Mouse (Mus musculus) brown adipose tissue, adult 24 weeks (tissue): Measurements from ENCODE around the gene 1700022I11Rik. TPM values are rescaled to one million over a fixed set of nuclear protein-coding genes. Genes with fewer than 3 reads are reported as not detected.

Source experiments
- H3K27ac ChIP-seq: fragments of 200-500 bp; replicated peaks from 2 replicates; pipeline ENCODE4 v1.5.1; 2012; ENCODE audit warnings: low read depth, mild to moderate bottlenecking, low read length
- H3K4me1 ChIP-seq: fragments of 200-500 bp; 2 replicates; pipeline ENCODE4 v1.6.1; 2012; ENCODE audit warnings: low read length, mixed read lengths; ENCODE audit not compliant: control insufficient read depth, insufficient read depth, insufficient read length
- H3K4me3 ChIP-seq: fragments of 200-500 bp; 2 replicates; pipeline ENCODE4 v1.5.1; 2012; ENCODE audit warnings: low read depth, mild to moderate bottlenecking, low read length, moderate library complexity; ENCODE audit not compliant: insufficient read depth
- polyA plus RNA-seq: library from polyadenylated mRNA; stranded (reverse); fragments of >200 nt; gene quantifications from 2 replicates; pipeline ENCODE4 v1.2.4, GENCODE M21; 2012; ENCODE audit not compliant: missing spikeins, insufficient read depth, insufficient read length

Gene 1700022I11Rik
- polyA plus RNA-seq, 1 experiment = not detected

DNA sequence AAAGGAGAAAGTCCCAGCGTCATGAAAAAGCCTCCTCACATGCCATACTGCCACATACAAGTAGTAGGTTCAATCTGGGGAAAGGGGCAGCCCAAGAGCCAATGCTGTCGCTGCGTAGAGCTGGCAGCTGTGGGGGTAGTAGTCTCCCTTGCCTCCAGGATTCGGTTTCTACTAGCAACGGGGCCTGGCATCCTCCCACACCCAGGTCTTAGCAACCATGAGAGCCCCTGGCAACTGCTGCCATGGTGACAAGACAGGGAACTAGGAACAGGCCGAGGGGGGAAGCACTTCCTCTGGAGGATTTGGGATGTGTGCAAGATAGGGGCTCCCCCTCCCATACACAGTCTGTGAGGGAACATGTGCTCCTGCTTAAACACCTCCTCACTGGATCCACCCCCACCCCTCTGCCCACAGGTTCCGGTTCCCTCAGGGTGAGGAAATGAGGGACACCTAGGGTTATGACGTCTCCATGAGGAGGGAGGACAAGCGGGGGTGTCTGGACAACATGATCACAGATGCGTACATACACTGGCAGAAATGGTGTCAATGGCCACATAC is 22.6 kb upstream of the 1700022I11Rik start:
- no peaks in the 10 kb centered on the region; the same call in 1 of the 2 replicates for H3K4me1 ChIP-seq
- no peak overlapping the region for H3K27ac ChIP-seq
- H3K4me3 ChIP-seq = no peak overlapping the region

DNA sequence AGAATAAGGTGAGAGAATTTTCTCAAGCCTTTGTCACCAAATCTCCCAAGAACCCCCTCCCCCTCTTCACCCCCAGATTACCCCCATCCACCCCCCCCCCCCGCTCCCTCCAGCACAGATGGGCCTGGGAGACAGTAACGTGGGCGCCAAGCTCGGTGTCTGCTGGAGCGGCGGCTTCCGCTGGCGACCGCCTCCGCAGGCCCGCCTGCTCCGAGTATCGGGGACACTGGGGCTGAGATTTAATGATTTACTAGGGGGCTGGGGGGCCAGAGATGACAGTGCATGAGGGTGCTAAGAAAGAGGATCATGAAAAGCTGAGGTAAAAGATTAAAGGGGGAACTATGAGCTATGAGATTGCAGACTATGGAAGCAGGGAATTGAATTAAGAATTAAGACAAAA is 20.9 kb upstream of the 1700022I11Rik start:
- Histone ChIP-seq H3K4me1 (no peaks in the 10 kb centered on the region; the same call in 1 of the 2 replicates), H3K27ac (no peak overlapping the region), H3K4me3 (no peak overlapping the region)

DNA sequence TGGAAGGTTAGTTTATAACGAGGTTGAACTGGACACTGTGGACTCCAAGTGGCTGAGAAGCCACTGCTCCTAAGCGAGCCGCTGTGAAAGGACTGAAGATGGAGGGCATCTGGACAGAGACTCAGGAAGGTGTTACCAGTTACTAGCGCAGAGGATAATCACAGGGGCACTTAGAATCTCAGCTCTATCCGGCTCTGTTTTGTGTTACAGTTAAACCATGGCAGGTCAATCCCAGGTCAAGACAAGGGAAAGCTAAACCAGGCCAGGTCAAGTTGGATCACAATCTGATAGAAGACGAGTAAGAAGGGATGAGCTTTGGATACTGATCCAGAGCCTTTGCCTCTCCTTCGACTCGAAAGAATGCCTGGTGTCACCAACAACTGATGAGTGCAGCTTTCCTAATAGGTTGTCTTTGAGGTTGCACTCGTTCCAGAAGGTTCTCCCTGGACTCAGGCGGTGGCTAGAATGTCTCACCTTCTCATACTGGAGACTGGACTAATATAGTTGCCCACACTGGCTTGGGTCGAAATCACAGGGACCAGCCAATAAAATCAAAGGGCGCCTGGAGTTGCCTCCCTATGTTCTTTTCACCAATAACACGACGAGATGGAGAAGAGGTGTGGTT is 20.2 kb upstream of the 1700022I11Rik start:
- Histone ChIP-seq H3K4me1 (no peaks in the 10 kb centered on the region; the same call in 1 of the 2 replicates), H3K27ac (no peak overlapping the region), H3K4me3 (peak overlapping the region; percentile 50)

DNA sequence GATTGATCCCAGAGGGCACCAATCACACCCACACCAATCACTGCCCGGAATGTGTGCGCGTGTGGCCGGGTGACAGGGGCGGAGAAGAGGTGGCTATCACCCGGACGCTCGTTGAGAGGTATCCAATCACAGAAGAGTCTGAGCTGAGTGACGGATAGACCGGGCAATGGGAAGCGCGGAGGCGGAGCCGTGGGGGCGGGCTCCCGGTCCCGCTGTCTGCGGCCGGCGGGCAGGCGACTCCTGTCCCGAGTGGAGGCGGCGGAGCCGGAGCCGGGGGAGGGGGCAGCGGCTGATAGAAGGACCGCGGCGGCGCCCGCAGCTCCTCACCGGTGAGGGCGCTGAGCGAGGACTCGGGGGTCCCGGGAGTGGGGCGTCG is 19.7 kb upstream of the 1700022I11Rik start, which contains the start of gene Dnajb5:
TSS of gene Dnajb5 (plus strand) at position 139 of the 376 bp plus-strand sequence.
- Histone ChIP-seq H3K4me1 (no peaks in the 10 kb centered on the region; the same call in 1 of the 2 replicates), H3K4me3 (peak within 1 kb of the TSS; percentile 78), H3K27ac (peak within 1 kb of the TSS; percentile 87)

DNA sequence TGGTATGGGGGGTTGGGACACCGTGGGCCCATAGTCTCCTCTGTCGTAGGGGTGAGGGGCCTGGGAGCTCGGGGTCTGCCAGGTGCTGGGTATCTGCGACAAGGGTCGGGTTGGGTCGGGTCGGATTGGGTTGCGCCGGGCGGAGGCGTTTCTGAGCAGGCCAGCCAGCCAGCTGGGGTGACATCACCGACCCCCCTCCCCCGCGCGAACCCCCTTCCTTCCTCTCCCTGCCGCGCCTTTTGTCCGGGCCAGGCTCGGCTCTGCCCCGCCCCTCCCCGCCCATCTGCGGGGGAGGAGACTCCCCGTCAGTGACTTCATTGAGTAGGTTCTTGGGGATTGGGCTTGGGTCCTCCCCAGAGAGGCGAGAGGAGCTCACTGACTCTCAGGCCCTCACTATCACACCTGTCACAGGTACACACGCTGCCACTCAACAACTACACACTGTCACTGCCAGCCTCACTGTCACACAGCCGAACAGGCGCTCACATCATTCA is 19.3 kb upstream of the 1700022I11Rik start:
- H3K4me3 ChIP-seq = peak overlapping the region; percentile 78
- H3K4me1 ChIP-seq = no peaks in the 10 kb centered on the region; the same call in 1 of the 2 replicates
- H3K27ac ChIP-seq = peak overlapping the region; percentile 87

DNA sequence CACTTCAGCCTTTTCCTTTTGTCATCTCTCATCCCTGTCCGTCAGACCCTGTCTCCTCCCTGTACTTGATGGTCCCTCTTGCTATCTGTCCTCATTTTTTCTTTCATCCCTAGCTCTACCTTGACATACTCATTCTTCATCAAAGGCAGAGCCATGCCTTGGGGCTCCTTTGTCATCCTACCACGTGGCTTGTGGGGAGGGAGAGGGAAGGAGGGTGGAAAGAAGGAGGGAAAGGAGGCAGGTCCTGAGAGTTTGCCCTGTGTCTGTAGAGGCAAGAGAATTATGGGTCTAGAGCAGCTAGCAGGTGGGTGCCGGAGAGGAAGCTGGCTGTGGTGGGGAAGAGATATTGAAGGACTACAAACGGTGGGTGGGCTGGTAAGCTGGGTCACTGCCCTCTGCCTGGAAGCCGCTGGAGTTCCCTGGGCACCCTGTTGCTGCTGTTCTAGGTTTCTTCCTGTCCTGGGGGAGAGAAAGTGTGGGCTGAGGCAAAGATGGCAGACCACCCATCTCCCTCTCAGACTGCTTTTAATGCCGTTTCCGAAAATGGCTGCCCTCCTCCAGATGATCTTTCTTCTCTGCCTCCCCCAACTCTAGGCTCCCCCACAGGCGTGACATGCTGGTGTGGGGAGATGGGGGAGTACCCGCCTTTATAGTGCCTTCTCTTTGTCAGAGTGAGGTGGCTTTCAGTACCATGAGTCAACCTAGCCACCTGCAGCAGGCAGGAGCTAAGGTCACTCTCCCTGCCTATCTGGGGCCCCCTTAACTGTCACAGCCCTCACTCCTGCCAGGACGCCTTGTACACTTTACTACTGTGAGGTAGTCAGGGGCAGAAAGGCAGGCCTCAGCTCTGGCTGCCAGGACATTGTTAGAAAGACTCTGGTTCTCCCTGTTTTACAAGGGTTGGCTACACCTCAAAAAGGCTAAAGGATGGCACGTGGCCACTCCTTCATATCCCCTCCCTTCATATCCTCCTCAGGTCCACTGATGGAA is 17.9 kb upstream of the 1700022I11Rik start:
- H3K4me1 ChIP-seq = no peaks in the 10 kb centered on the region; the same call in 1 of the 2 replicates
- H3K27ac ChIP-seq = no peak overlapping the region
- no peak overlapping the region for H3K4me3 ChIP-seq

DNA sequence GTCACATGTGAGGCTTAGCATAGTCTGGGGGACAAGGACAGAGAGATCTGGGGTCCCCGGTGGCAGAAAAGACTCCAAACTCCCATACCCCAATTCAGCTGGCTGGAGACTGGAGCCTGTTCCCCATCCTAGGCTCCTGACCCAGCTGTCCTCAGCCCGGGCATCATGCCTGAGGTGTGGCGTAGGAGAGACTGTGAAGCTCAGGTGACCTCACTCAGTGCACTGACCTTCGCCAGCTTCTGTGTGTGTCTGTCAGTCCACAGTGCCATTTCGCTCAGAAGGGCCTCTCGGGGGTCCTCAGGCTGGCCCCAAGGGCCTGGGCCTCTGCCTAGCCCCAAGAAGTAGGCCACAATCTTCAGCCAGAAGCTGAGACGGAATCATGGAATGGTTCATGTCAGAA is 16.8 kb upstream of the 1700022I11Rik start:
- Histone ChIP-seq H3K4me1 (no peaks in the 10 kb centered on the region; the same call in 1 of the 2 replicates), H3K4me3 (no peak overlapping the region; the same call in 1 of the 2 replicates), H3K27ac (no peak overlapping the region)

DNA sequence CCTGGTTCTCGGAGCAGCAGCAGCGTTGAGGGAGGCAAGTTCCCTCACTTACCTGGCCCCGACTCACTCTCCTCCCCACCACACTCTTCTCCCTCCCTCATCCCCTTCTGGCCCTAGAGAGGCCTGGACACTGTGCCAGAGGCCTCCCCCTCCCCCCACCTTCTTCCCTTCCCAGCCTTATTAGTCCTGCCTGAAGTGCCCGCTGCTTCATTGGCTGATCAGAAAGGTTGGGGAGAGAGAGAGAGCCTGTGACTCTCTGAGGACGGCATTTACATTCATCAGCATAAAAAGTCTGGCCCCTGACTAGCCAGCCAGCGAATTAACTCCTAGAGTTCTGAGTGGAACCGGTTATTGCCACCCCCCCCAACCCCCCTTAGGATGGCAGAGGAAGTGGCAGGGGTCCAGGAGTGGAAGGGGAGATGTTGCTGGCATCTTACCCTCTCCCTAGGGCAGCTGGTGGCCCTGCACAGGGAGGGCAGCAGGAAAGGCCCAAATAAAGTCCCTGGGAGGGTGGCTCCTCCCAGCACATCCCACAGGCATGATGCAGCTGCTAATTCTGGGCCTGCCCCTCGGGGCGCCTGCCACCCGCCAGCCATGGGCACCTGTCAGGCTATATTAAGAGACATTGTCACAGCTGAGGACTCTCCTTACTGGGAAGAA is 15.8 kb upstream of the 1700022I11Rik start:
- Histone ChIP-seq H3K4me1 (no peaks in the 10 kb centered on the region; the same call in 1 of the 2 replicates), H3K27ac (no peak overlapping the region; the same call in 1 of the 2 replicates), H3K4me3 (no peak overlapping the region)

DNA sequence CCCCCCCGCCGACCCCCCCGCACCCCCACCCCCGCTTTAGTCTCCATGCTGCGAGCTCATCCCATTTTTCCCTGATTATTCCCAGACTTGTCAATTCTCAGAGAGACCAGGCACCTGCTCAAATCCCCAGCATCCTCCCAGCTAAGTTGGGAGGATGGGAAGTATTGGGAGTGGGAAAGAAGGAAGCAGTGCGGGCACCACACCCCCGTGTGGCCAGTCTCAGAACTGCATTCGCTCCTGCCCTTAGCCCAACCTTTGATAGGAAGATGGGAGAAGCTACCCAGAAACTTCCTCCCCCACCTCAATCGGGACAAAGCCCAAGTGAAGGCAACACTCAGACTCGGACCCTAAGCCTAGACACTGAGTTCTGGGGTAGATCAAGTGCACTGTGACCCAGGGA is 15.1 kb upstream of the 1700022I11Rik start:
- Histone ChIP-seq H3K4me1 (no peaks in the 10 kb centered on the region; the same call in 1 of the 2 replicates), H3K4me3 (no peak overlapping the region), H3K27ac (no peak overlapping the region)

DNA sequence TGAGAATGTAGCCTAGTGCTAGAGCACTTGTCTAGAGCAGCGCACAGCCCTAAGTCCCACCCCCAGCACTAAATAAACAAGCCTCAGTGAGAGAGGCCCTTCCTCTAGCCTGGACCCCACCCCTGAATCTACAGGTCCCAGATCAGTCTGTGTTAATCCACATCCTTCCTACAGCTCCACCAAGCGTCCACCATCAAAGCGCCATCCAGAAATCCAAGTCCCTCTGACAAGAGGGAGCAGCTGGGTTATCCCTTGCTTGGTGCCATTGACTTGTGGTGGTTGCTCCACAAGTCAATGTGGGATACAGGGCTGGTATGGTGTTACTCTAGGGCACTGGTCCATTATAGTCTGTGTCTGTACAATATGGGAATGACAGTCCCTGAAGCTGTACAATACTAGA is 14.2 kb upstream of the 1700022I11Rik start:
- Histone ChIP-seq H3K4me1 (no peaks in the 10 kb centered on the region; the same call in 1 of the 2 replicates), H3K27ac (no peak overlapping the region), H3K4me3 (no peak overlapping the region)

DNA sequence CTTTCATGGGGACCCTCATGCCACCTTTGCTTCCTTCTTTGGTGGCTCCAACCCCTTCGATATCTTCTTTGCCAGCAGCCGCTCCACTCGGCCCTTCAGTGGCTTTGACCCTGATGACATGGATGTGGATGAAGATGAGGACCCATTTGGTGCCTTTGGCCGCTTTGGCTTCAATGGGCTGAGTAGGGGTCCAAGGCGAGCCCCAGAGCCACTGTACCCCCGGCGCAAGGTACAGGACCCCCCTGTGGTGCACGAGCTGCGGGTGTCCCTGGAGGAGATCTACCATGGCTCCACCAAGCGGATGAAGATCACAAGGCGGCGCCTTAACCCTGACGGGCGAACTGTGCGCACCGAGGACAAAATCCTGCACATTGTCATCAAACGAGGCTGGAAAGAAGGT is 12.8 kb upstream of the 1700022I11Rik start:
- Histone ChIP-seq H3K27ac (no peak overlapping the region), H3K4me3 (no peak overlapping the region), H3K4me1 (no peaks in the 10 kb centered on the region)

DNA sequence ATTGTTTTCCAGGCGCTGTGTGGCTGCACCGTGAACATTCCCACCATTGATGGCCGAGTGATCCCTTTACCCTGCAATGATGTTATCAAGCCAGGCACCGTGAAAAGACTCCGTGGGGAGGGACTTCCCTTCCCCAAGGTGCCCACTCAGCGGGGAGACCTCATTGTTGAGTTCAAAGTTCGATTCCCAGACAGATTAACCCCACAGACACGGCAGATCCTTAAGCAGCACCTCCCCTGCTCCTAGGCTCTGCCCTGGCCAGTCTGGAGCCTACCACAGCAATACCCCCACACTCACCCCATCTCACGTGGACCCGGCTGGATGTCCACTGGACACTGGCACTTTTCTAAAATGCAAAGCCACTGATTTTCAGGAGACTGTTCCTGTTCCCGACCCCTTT is 12.1 kb upstream of the 1700022I11Rik start:
- no peak overlapping the region for H3K4me3 ChIP-seq
- no peaks in the 10 kb centered on the region for H3K4me1 ChIP-seq
- no peak overlapping the region for H3K27ac ChIP-seq

DNA sequence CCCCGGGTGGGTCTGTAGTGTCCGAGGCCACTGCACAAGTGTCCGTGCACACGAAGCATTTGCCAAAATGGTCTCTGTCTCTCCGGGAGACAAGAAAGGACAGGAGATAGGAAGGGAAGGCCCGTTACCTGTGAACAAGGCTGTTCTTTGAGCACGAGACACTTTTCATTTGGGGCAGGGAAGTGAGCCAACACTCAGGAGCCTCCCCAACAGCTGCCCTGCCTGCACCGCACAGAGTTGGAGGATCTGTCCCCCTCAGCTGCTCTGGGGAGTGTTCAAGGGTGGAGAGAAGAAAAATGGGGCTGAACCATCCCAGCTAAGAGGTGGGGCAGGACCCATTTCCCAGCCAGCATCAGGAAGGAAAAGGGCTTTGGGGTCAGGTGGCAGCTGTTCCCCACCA is 11.4 kb upstream of the 1700022I11Rik start:
- Histone ChIP-seq H3K4me1 (no peaks in the 10 kb centered on the region), H3K4me3 (no peak overlapping the region), H3K27ac (no peak overlapping the region)

DNA sequence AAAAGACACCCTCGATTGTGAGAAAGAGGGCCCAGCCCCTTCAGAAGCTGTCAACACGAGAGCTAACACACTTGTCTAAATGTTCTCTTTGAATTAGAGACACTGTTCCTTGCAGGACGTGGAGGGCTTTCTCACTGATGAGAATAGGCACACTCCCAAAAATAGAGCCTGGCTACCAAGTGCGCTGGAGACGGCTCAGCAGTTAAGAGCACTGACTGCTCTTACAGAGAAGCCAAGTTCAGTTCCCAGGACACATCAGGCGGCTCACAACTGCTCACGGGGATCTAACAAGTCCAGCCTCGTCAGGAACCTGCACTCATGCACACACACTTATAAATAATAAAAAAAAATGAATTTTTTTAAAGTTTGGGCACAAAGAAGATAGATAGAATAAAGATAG is 10.5 kb upstream of the 1700022I11Rik start:
- H3K27ac ChIP-seq = no peak overlapping the region
- H3K4me1 ChIP-seq = no peaks in the 10 kb centered on the region
- H3K4me3 ChIP-seq = no peak overlapping the region
